Comparison of ENCODE assay signal across 19 mouse cellular contexts in genomic region chr2:120470856-120471255, GRCm38 (mm10). TPM values are rescaled to one million over a fixed set of nuclear protein-coding genes. Genes with fewer than 3 reads are reported as not detected.
DNase-seq lines count a peak whose midpoint lies in the region; ATAC-seq lines count a peak whose summit lies in the region.
"Had no signal": no experiment of that assay in that cellular context is flagged by ENCODE, and none has a peak within 500 bp of the region (broad histone marks: within the 10 kb centered on the region; RNA-seq: fewer than 3 reads in every experiment).

No protein-coding gene starts in this region.

- no peaks in the 10 kb centered on the region for H3K36me3 ChIP-seq in midbrain, embryonic 11.5 days (ENCODE audit: control insufficient read depth, insufficient read depth, low read length)
- no peaks in the 10 kb centered on the region for H3K36me3 ChIP-seq in midbrain, embryonic 14.5 days (ENCODE audit: control insufficient read depth, insufficient read depth, low read length)
- H3K36me3 ChIP-seq in forebrain, embryonic 15.5 days: no peaks in the 10 kb centered on the region
- H3K36me3 ChIP-seq: embryonic facial prominence, embryonic 12.5 days; hindbrain, embryonic 12.5 days had no signal

- no peaks in the 10 kb centered on the region for H3K4me1 ChIP-seq in midbrain, embryonic 11.5 days (ENCODE audit: control insufficient read depth, insufficient read depth, low read length)
- H3K4me1 ChIP-seq in midbrain, embryonic 14.5 days (ENCODE audit: control insufficient read depth, insufficient read depth, low read length): no peaks in the 10 kb centered on the region
- H3K4me1 ChIP-seq in forebrain, embryonic 15.5 days: no peaks in the 10 kb centered on the region
- H3K4me1 ChIP-seq: embryonic facial prominence, embryonic 12.5 days; hindbrain, embryonic 12.5 days had no signal

- no peak overlapping the region for H3K4me2 ChIP-seq in midbrain, embryonic 11.5 days
- no peak overlapping the region for H3K4me2 ChIP-seq in midbrain, embryonic 14.5 days (ENCODE audit: low read length)
- H3K4me2 ChIP-seq in forebrain, embryonic 15.5 days (replicated peaks): no peak overlapping the region
- H3K4me2 ChIP-seq: embryonic facial prominence, embryonic 12.5 days; hindbrain, embryonic 12.5 days had no signal

- H3K9me3 ChIP-seq in midbrain, embryonic 11.5 days (ENCODE audit: control insufficient read depth, low read length): peaks cover 3% of the 10 kb centered on the region; the same call in 1 of the 2 replicates
- H3K9me3 ChIP-seq in midbrain, embryonic 14.5 days (ENCODE audit: control insufficient read depth, low read length): no peaks in the 10 kb centered on the region
- no peaks in the 10 kb centered on the region for H3K9me3 ChIP-seq in forebrain, embryonic 15.5 days
- H3K9me3 ChIP-seq: embryonic facial prominence, embryonic 12.5 days; hindbrain, embryonic 12.5 days had no signal

- H3K27ac ChIP-seq in midbrain, embryonic 11.5 days (ENCODE audit: low read depth, low read length): no peak overlapping the region
- H3K27ac ChIP-seq in midbrain, embryonic 14.5 days (replicated peaks; ENCODE audit: low read depth, low read length): no peak overlapping the region
- no peak overlapping the region for H3K27ac ChIP-seq in forebrain, embryonic 15.5 days (replicated peaks)
- H3K27ac ChIP-seq: embryonic facial prominence, embryonic 12.5 days; hindbrain, embryonic 12.5 days had no signal

- no peak overlapping the region for H3K4me3 ChIP-seq in midbrain, embryonic 11.5 days (ENCODE audit: low read depth, low read length)
- H3K4me3 ChIP-seq in midbrain, embryonic 14.5 days (replicated peaks; ENCODE audit: low read depth, low read length): no peak overlapping the region
- H3K4me3 ChIP-seq in forebrain, embryonic 15.5 days: no peak overlapping the region
- H3K4me3 ChIP-seq: embryonic facial prominence, embryonic 12.5 days; hindbrain, embryonic 12.5 days had no signal

- 81% methylated on average over 4 of the region's 4 CpGs for whole genome bisulfite sequencing in midbrain, embryonic 11.5 days
- 85% methylated on average over 4 of the region's 4 CpGs for WGBS in midbrain, embryonic 14.5 days
- WGBS in forebrain, embryonic 15.5 days: 55% methylated on average over 4 of the region's 4 CpGs

- ATAC-seq in midbrain, embryonic 11.5 days (ENCODE audit: low FRiP score): no peak
- ATAC-seq in midbrain, embryonic 14.5 days (ENCODE audit: low FRiP score, low TSS enrichment): no peak
- ATAC-seq in forebrain, embryonic 15.5 days (replicated peaks): no peak
- ATAC-seq: forebrain, embryonic 16.5 days; hindbrain, embryonic 16.5 days; inflammation-experienced regulatory T-cells, adult 6 months; intestine, postnatal 0 days had no signal

- no peak overlapping the region for H3K9ac ChIP-seq in midbrain, embryonic 11.5 days (ENCODE audit: low read length)
- no peak overlapping the region for H3K9ac ChIP-seq in midbrain, embryonic 14.5 days (replicated peaks; ENCODE audit: low read length)
- H3K9ac ChIP-seq in forebrain, embryonic 15.5 days (replicated peaks): no peak overlapping the region
- H3K9ac ChIP-seq: embryonic facial prominence, embryonic 12.5 days; hindbrain, embryonic 12.5 days had no signal

- peak; percentile 8 for DNase-seq in midbrain, embryonic 11.5 days (ENCODE audit: low spot score, missing footprints)
- no peak for DNase-seq in midbrain, embryonic 14.5 days
- peak; percentile 46 for DNase-seq in cerebellum, adult 8-10 months
- DNase-seq in cerebellum, postnatal 14 days: peak; percentile 53 to 66
- DNase-seq in adrenal gland, adult 8-10 months: no peak
- no peak for DNase-seq in heart, adult 8-10 months (ENCODE audit: low spot score)
- DNase-seq: adrenal gland, adult 2 months; adrenal gland, postnatal 36 days; gastrocnemius, postnatal 25 days; heart, postnatal 10 days; heart, postnatal 4 days; kidney, adult 9 months had no signal

- no peaks in the 10 kb centered on the region for H3K27me3 ChIP-seq in midbrain, embryonic 11.5 days (ENCODE audit: control insufficient read depth, insufficient read depth, low read length)
- H3K27me3 ChIP-seq in midbrain, embryonic 14.5 days (ENCODE audit: control insufficient read depth, insufficient read depth, low read length): no peaks in the 10 kb centered on the region
- H3K27me3 ChIP-seq in forebrain, embryonic 15.5 days: no peaks in the 10 kb centered on the region
- H3K27me3 ChIP-seq: embryonic facial prominence, embryonic 12.5 days; hindbrain, embryonic 12.5 days had no signal

RNA-seq across cellular contexts. Expression of gene Capn3, which starts 15.0 kb away (rescaled TPM):
- polyA plus RNA-seq in midbrain, embryonic 11.5 days (2014; fragmentation: Nextera tagmentation; extraction: Ambion mirVana): 4.8 and 5.9 TPM in 2 replicates
- polyA plus RNA-seq in midbrain, embryonic 14.5 days (2014; fragmentation: Nextera tagmentation; extraction: Ambion mirVana): 0.39 and 0.80 TPM in 2 replicates
- 1.1 and 1.4 TPM in 2 replicates for polyA plus RNA-seq in forebrain, embryonic 15.5 days (2015; fragmentation: Nextera tagmentation; extraction: Ambion mirVana)
- under 1 TPM; 0.17 to 0.52 (median 0.30) TPM for total RNA-seq in adrenal gland, adult 8-10 months (2022)
- 1 to 10 TPM; 4.2 to 6.8 (median 4.6) TPM for total RNA-seq in heart, adult 8-10 months (2022)

Comparison
In these comparisons a context has a peak if more than half of its experiments do, and no peak if none do; other contexts are left out.
1. DNase-seq: peak in midbrain, embryonic 11.5 days (single experiment), cerebellum, adult 8-10 months (single experiment) and cerebellum, postnatal 14 days (2 of 2); none in midbrain, embryonic 14.5 days (single experiment), adrenal gland, adult 8-10 months (single experiment) and heart, adult 8-10 months (single experiment).